Mouse (Mus musculus) MEL (cell line): Measurements from ENCODE around the gene Clic4. TPM values are rescaled to one million over a fixed set of nuclear protein-coding genes. Genes with fewer than 3 reads are reported as not detected.

Experiments used
- DNase-seq: peaks from one replicate; pipeline ENCODE4 v3.0.0; 2011; ENCODE audit warnings: low read depth, low spot score
- H3K27ac ChIP-seq: 2 replicates; pipeline ENCODE4 v1.5.1; 2012; ENCODE audit warnings: low read depth, mild to moderate bottlenecking, control low read depth, low read length, moderate library complexity; ENCODE audit not compliant: control insufficient read depth
- H3K27me3 ChIP-seq, 2 experiments: fragments of 150-350 bp in 1 of 2; sonication (generic) in 1 of 2; 2 replicates each; pipeline ENCODE4 v1.6.1; 2012; ENCODE audit warnings: low read length in 2 of 2, mild to moderate bottlenecking in 2 of 2, improper control_type of control experiment in 1 of 2, moderate library complexity in 1 of 2; ENCODE audit not compliant: insufficient read depth in 2 of 2, control insufficient read depth in 1 of 2
- H3K36me3 ChIP-seq, 2 experiments: 2 replicates each; pipeline ENCODE4 v1.6.1; 2012 to 2014; ENCODE audit warnings: low read length in 2 of 2, improper control_type of control experiment in 1 of 2, inconsistent platforms in 1 of 2, mild to moderate bottlenecking in 1 of 2; ENCODE audit not compliant: insufficient read depth in 2 of 2, control insufficient read depth in 1 of 2
- H3K4me1 ChIP-seq, 2 experiments: fragments of 150-350 bp in 1 of 2; sonication (generic) in 1 of 2; 2 replicates each; pipeline ENCODE4 v1.6.1; 2012; ENCODE audit warnings: low read length in 2 of 2, improper control_type of control experiment in 1 of 2, mild to moderate bottlenecking in 1 of 2; ENCODE audit not compliant: insufficient read depth in 2 of 2, control insufficient read depth in 1 of 2
- H3K4me3 ChIP-seq, 2 experiments: fragments of 150-350 bp in 1 of 2; sonication (generic) in 1 of 2; 2 replicates each; pipeline ENCODE4 v1.5.1; 2012; ENCODE audit warnings: low read depth in 2 of 2, low read length in 2 of 2, mild to moderate bottlenecking in 2 of 2, moderate library complexity in 2 of 2, control low read depth in 1 of 2, improper control_type of control experiment in 1 of 2; ENCODE audit not compliant: control insufficient read depth in 1 of 2, insufficient read depth in 1 of 2
- H3K79me2 ChIP-seq: 2 replicates; pipeline ENCODE4 v1.6.1; 2012; ENCODE audit warnings: mild to moderate bottlenecking, low read length, moderate library complexity; ENCODE audit not compliant: control insufficient read depth, poor library complexity, insufficient read depth
- H3K9ac ChIP-seq: 2 replicates; pipeline ENCODE4 v1.6.1; 2012; ENCODE audit warnings: low read depth, mild to moderate bottlenecking, control low read depth, low read length, moderate library complexity; ENCODE audit not compliant: control insufficient read depth, poor library complexity, severe bottlenecking
- H3K9me3 ChIP-seq: fragments of 150-350 bp; sonication (generic); replicated peaks from 2 replicates; pipeline ENCODE4 v1.6.1; 2012; ENCODE audit warnings: mild to moderate bottlenecking, low read length, improper control_type of control experiment, moderate library complexity; ENCODE audit not compliant: insufficient read depth
- BHLHE40 ChIP-seq: IDR thresholded peaks from 2 replicates; pipeline ENCODE4 v1.6.1; 2012; ENCODE audit warnings: low read depth, mild to moderate bottlenecking, inconsistent platforms, low read length, improper control_type of control experiment, borderline replicate concordance
- CHD1 ChIP-seq: IDR thresholded peaks from 2 replicates; pipeline ENCODE4 v1.6.1; 2012; ENCODE audit warnings: low read depth, mild to moderate bottlenecking, inconsistent platforms, low read length, improper control_type of control experiment
- CHD2 ChIP-seq: IDR thresholded peaks from 2 replicates; pipeline ENCODE4 v1.6.1; 2011; ENCODE audit warnings: low read length, improper control_type of control experiment
- JUND ChIP-seq: IDR thresholded peaks from 2 replicates; pipeline ENCODE4 v1.6.1; 2011; ENCODE audit warnings: low read depth, mild to moderate bottlenecking, improper control_type of control experiment, low read length
- NELFE ChIP-seq: IDR thresholded peaks from 2 replicates; pipeline ENCODE4 v1.6.1; 2011; ENCODE audit warnings: low read depth, low read length, improper control_type of control experiment
- RCOR1 ChIP-seq: IDR thresholded peaks from 2 replicates; pipeline ENCODE4 v1.6.1; 2012; ENCODE audit warnings: low read depth, mild to moderate bottlenecking, inconsistent platforms, low read length, improper control_type of control experiment
- SIN3A ChIP-seq: IDR thresholded peaks from 2 replicates; pipeline ENCODE4 v1.6.1; 2012; ENCODE audit warnings: low read length, improper control_type of control experiment, inconsistent platforms
- SMC3 ChIP-seq: IDR thresholded peaks from 2 replicates; pipeline ENCODE4 v1.6.1; 2011; ENCODE audit warnings: low read depth, low read length, improper control_type of control experiment
- TAL1 ChIP-seq: IDR thresholded peaks from 2 replicates; pipeline ENCODE4 v1.6.1; 2012; ENCODE audit warnings: mild to moderate bottlenecking, inconsistent platforms, low read length, moderate library complexity, mixed read lengths
- ZC3H11A ChIP-seq: IDR thresholded peaks from 2 replicates; pipeline ENCODE4 v1.6.1; 2012; ENCODE audit warnings: low read depth, mild to moderate bottlenecking, inconsistent platforms, low read length, improper control_type of control experiment
- ZNF384 ChIP-seq: IDR thresholded peaks from 2 replicates; pipeline ENCODE4 v1.6.1; 2012; ENCODE audit warnings: low read depth, mild to moderate bottlenecking, inconsistent platforms, low read length, improper control_type of control experiment
- polyA plus RNA-seq, 2 experiments: library from polyadenylated mRNA; stranded (reverse) in 1 of 2; unstranded in 1 of 2; fragments of >175 nt in 1 of 2; fragments of >200 nt in 1 of 2; gene quantifications; 2 replicates each; pipeline versions ENCODE4 v1.2.1 to v1.2.4; 2012; ENCODE audit warnings: low replicate concordance in 2 of 2, low read depth in 1 of 2; ENCODE audit not compliant: insufficient read length in 2 of 2, insufficient read depth in 1 of 2, missing spikeins in 1 of 2
- total RNA-seq: library from RNA; depleted of rRNA; stranded (reverse); fragments of 300-350 nt; gene quantifications from 2 replicates; pipeline ENCODE4 v1.2.3, GENCODE M21; 2012

Gene Clic4
- total and polyA plus RNA-seq, 3 experiments = 32.9 to 274 (median 83.8) TPM

DNA sequence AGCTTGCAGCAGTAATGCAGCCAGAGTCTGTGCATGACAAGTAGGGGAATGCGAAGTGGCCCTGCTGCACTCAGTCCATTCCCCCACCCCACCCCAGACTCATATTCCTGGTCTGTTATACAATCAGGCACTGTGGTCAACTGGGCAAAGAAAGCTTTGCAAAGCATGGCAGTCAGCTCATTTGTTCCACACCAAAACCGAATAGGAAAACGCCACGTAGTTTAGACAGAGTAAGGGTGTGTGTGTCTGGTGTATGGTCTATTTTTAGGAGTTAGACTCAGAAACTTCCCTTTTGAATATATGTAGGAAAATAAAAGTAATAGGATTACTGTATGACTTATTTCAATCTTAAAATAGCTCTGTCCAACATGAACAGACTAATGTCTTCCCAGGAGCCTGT lies 36.0 kb downstream of the Clic4 start:
- peaks cover 22 to 27% of the 10 kb centered on the region in 2 experiments for H3K4me1 ChIP-seq
- no peaks in the 10 kb centered on the region for H3K9me3 ChIP-seq
- H3K27ac ChIP-seq = no peak overlapping the region
- H3K4me3 ChIP-seq = no peak overlapping the region
- no peak for DNase-seq
- H3K36me3 ChIP-seq = peaks cover 9 to 29% of the 10 kb centered on the region in 2 experiments
- peaks cover 10% of the 10 kb centered on the region for H3K79me2 ChIP-seq
- H3K27me3 ChIP-seq = no peaks in the 10 kb centered on the region
- TF ChIP-seq TAL1 = no peak
- TF ChIP-seq SMC3 = no peak
- no peak for TF ChIP-seq ZC3H11A
- no peak for TF ChIP-seq CHD1
- no peak for TF ChIP-seq JUND
- TF ChIP-seq RCOR1 = no peak
- no peak overlapping the region for H3K9ac ChIP-seq

DNA sequence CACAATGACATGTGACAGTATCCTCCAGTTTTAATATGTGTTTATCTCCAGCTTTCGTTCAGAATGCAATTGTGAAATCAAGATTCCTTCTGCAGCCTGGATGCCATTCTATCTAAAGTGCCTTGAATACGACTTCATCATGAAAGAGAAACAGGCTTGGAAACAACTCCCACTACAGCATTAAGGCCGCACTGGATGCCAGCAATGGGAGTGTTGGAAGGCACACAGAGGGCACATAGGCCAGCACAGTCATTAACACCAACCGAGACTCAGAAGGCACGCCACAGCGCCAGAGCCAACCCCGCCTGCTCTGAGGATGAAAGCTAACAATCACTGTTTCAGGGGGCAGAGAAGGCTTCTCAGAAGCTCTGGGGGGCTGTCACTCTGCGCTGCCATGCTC lies 37.1 kb downstream of the Clic4 start:
- Histone ChIP-seq H3K27me3 (no peaks in the 10 kb centered on the region), H3K4me1 (peaks cover 14 to 21% of the 10 kb centered on the region in 2 experiments), H3K79me2 (peaks cover 7% of the 10 kb centered on the region), H3K36me3 (peaks cover 9 to 21% of the 10 kb centered on the region in 2 experiments), H3K27ac (no peak overlapping the region), H3K9ac (no peak overlapping the region), H3K4me3 (no peak overlapping the region), H3K9me3 (no peaks in the 10 kb centered on the region)
- no peak for DNase-seq
- no peak for TF ChIP-seq SIN3A
- no peak for TF ChIP-seq NELFE
- TF ChIP-seq BHLHE40 = no peak
- TF ChIP-seq TAL1 = no peak
- no peak for TF ChIP-seq ZNF384

DNA sequence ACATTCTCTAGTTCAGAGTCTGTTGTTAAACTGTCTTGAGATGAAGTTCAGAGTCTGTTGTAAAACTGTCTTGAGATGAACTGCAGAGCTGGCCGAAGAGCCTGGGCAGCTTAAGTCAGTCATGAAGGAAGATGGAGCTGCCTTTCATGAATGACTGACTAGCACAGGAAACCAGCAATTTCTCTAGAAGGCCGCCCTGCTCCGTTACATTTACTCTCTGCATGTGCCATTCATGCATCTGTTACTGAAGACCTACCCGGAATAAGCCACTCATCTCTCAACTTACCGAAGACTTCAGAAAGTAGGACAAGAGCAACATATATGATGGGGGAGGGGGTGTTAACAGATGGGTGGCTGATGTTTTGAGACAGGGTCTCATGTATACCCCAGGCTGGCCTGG lies 40.1 kb downstream of the Clic4 start:
- Histone ChIP-seq H3K79me2 (no peaks in the 10 kb centered on the region), H3K9ac (no peak overlapping the region), H3K27me3 (no peaks in the 10 kb centered on the region), H3K27ac (no peak overlapping the region), H3K4me1 (no peaks in the 10 kb centered on the region), H3K4me3 (no peak overlapping the region), H3K9me3 (no peaks in the 10 kb centered on the region)
- no peak for DNase-seq
- TF ChIP-seq CHD2 = no peak
- TF ChIP-seq, all 39 proteins: peak for 0
- H3K36me3 ChIP-seq = peaks cover 0 to 4% of the 10 kb centered on the region in 2 experiments; a peak in 2 of 4 replicates
